Mouse (Mus musculus): ENCODE results near the gene Mrpl58. TPM values are rescaled to one million over a fixed set of nuclear protein-coding genes. Genes with fewer than 3 reads are reported as not detected.

Mrpl58 gene
- polyA plus RNA-seq, 1 experiment from 2014 or later: 203 TPM

GRCm38 (mm10) chr11:115419531-115420237 lies 16.1 kb downstream of the Mrpl58 start, which contains the start of the genes Atp5h and Kctd2:
Gene Atp5h (minus strand): TSS chr11:115419962.
Gene Kctd2 (plus strand): TSS chr11:115420128.
- peaks cover 17% of the 10 kb centered on the region for H3K36me3 ChIP-seq (ENCODE audit: control insufficient read depth, insufficient read depth, low read length)
- H3K9ac ChIP-seq (ENCODE audit: low read length): peak within 1 kb of the TSS; percentile 96
- under 1% methylated on average over 55 of the region's 56 CpGs for WGBS
- peak; percentile 99 for ATAC-seq (ENCODE audit: low read depth)
- peak within 1 kb of the TSS; percentile 89 for H3K4me2 ChIP-seq (ENCODE audit: low read depth, low read length)
- peaks cover 18% of the 10 kb centered on the region for H3K4me1 ChIP-seq (replicated peaks; ENCODE audit: control insufficient read depth, insufficient read depth, low read length)
- H3K27ac ChIP-seq (ENCODE audit: low read length): peak within 1 kb of the TSS; percentile 82
- H3K4me3 ChIP-seq (ENCODE audit: low read length): peak within 1 kb of the TSS; percentile 88
- H3K27me3 ChIP-seq (ENCODE audit: control insufficient read depth, insufficient read depth, low read depth, low read length): no peaks in the 10 kb centered on the region
- no peaks in the 10 kb centered on the region for H3K9me3 ChIP-seq (ENCODE audit: control insufficient read depth, low read length)

GRCm38 (mm10) chr11:115420336-115421190 lies 17.0 kb downstream of the Mrpl58 start:
- peak overlapping the region; percentile 96 for H3K9ac ChIP-seq (ENCODE audit: low read length)
- H3K9me3 ChIP-seq (ENCODE audit: control insufficient read depth, low read length): no peaks in the 10 kb centered on the region
- peak overlapping the region; percentile 82 for H3K27ac ChIP-seq (ENCODE audit: low read length)
- H3K4me1 ChIP-seq (replicated peaks; ENCODE audit: control insufficient read depth, insufficient read depth, low read length): peaks cover 18% of the 10 kb centered on the region
- peak; percentile 75 for ATAC-seq (ENCODE audit: low read depth)
- H3K36me3 ChIP-seq (ENCODE audit: control insufficient read depth, insufficient read depth, low read length): peaks cover 16% of the 10 kb centered on the region
- H3K27me3 ChIP-seq (ENCODE audit: control insufficient read depth, insufficient read depth, low read depth, low read length): no peaks in the 10 kb centered on the region
- H3K4me3 ChIP-seq (ENCODE audit: low read length): peak overlapping the region; percentile 88
- H3K4me2 ChIP-seq (ENCODE audit: low read depth, low read length): peak overlapping the region; percentile 89
- WGBS: 1% methylated on average over 44 of the region's 45 CpGs

DNA sequence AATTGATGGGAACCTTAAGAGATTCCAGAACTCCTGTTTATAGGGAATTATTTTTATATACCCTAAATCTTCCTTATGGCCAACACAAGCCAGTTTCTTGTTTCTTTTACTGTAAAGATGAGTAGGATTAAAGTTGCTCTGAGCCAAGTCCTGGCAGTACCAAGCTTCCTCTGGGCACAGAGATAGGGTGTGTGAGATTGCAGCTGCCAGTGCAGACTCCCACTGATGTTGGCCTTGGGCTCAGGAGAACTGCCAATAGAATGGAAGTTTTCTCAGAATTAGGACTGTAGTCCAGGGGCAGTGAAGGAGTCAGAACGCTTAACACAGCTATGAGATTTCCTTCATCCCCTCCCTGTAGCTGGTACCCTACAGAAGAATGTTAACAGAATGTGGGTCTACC lies 17.8 kb downstream of the Mrpl58 start:
- H3K4me3 ChIP-seq (ENCODE audit: low read length): peak overlapping the region; percentile 88; the same call in 1 of the 2 replicates
- H3K9me3 ChIP-seq (ENCODE audit: control insufficient read depth, low read length): no peaks in the 10 kb centered on the region
- peaks cover 14% of the 10 kb centered on the region; the same call in 1 of the 2 replicates for H3K36me3 ChIP-seq (ENCODE audit: control insufficient read depth, insufficient read depth, low read length)
- no peaks in the 10 kb centered on the region for H3K27me3 ChIP-seq (ENCODE audit: control insufficient read depth, insufficient read depth, low read depth, low read length)
- 52% methylated on average over 1 of the region's 1 CpGs for WGBS
- H3K27ac ChIP-seq (ENCODE audit: low read length): no peak overlapping the region
- peak overlapping the region; percentile 96 for H3K9ac ChIP-seq (ENCODE audit: low read length)
- H3K4me1 ChIP-seq (replicated peaks; ENCODE audit: control insufficient read depth, insufficient read depth, low read length): peaks cover 18% of the 10 kb centered on the region
- peak overlapping the region; percentile 89 for H3K4me2 ChIP-seq (ENCODE audit: low read depth, low read length)
- ATAC-seq (ENCODE audit: low read depth): no peak

DNA sequence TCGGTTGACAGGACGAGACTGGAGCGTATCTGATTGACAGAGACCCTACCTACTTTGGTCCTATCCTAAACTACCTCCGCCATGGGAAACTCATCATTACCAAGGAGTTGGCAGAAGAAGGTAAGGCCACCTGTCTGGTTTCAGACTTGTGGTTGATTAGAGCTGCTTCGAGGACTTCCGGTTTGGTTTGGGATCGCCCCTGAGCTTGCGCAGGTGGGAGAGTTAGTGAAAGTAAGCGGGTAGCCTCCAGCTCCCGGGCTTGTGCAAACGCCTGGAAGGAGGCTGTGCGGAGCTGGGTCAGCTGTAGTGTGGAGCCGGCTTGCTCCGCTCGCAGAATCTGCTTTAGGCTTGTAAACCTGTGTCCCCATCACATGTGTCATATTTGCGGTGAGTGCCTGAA lies 18.4 kb downstream of the Mrpl58 start:
- no peak overlapping the region for H3K4me3 ChIP-seq (ENCODE audit: low read length)
- no peaks in the 10 kb centered on the region for H3K9me3 ChIP-seq (ENCODE audit: control insufficient read depth, low read length)
- peaks cover 18% of the 10 kb centered on the region for H3K4me1 ChIP-seq (replicated peaks; ENCODE audit: control insufficient read depth, insufficient read depth, low read length)
- H3K4me2 ChIP-seq (ENCODE audit: low read depth, low read length): no peak overlapping the region
- peak overlapping the region; percentile 8; the same call in 1 of the 2 replicates for H3K9ac ChIP-seq (ENCODE audit: low read length)
- ATAC-seq (ENCODE audit: low read depth): no peak
- peaks cover 9% of the 10 kb centered on the region for H3K36me3 ChIP-seq (ENCODE audit: control insufficient read depth, insufficient read depth, low read length)
- H3K27me3 ChIP-seq (ENCODE audit: control insufficient read depth, insufficient read depth, low read depth, low read length): no peaks in the 10 kb centered on the region
- WGBS: 88% methylated on average over 16 of the region's 16 CpGs
- H3K27ac ChIP-seq (ENCODE audit: low read length): no peak overlapping the region

GRCm38 (mm10) chr11:115423091-115423490 lies 19.5 kb downstream of the Mrpl58 start:
- Histone ChIP-seq H3K27ac (ENCODE audit: low read length) (no peak overlapping the region), H3K4me2 (ENCODE audit: low read depth, low read length) (no peak overlapping the region), H3K36me3 (ENCODE audit: control insufficient read depth, insufficient read depth, low read length) (peaks cover 9% of the 10 kb centered on the region), H3K4me1 (replicated peaks; ENCODE audit: control insufficient read depth, insufficient read depth, low read length) (peaks cover 18% of the 10 kb centered on the region), H3K9me3 (ENCODE audit: control insufficient read depth, low read length) (no peaks in the 10 kb centered on the region), H3K27me3 (ENCODE audit: control insufficient read depth, insufficient read depth, low read depth, low read length) (no peaks in the 10 kb centered on the region), H3K9ac (ENCODE audit: low read length) (no peak overlapping the region), H3K4me3 (ENCODE audit: low read length) (no peak overlapping the region)
- no peak for ATAC-seq (ENCODE audit: low read depth)
- WGBS: 77% methylated on average over 3 of the region's 3 CpGs

DNA sequence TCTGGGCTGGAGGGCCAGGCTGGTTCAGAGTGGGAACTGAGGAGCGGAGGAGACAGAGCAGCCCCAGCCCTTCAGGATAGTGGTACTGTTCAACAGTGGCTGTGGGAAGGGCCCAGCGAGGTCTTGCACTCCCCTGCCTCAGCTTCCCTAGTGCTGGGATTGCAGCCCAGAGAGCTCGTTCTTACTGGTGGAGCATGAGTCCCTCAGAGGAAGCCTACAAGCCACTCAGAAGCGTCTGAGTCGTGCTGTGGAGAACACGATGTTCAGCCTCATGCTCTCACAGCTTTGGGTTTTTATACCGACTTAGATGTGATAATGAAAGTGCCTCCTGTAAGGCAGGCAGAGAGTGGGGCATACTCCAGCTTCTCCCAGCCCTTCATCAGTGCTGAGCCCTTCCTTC lies 21.1 kb downstream of the Mrpl58 start:
- WGBS: 86% methylated on average over 7 of the region's 7 CpGs
- no peak overlapping the region for H3K4me3 ChIP-seq (ENCODE audit: low read length)
- ATAC-seq (ENCODE audit: low read depth): no peak
- H3K4me1 ChIP-seq (replicated peaks; ENCODE audit: control insufficient read depth, insufficient read depth, low read length): peaks cover 11% of the 10 kb centered on the region
- no peaks in the 10 kb centered on the region for H3K27me3 ChIP-seq (ENCODE audit: control insufficient read depth, insufficient read depth, low read depth, low read length)
- H3K36me3 ChIP-seq (ENCODE audit: control insufficient read depth, insufficient read depth, low read length): peaks cover 9% of the 10 kb centered on the region
- H3K4me2 ChIP-seq (ENCODE audit: low read depth, low read length): no peak overlapping the region
- no peak overlapping the region for H3K27ac ChIP-seq (ENCODE audit: low read length)
- no peak overlapping the region for H3K9ac ChIP-seq (ENCODE audit: low read length)
- H3K9me3 ChIP-seq (ENCODE audit: control insufficient read depth, low read length): no peaks in the 10 kb centered on the region

- H3K4me2 ChIP-seq (ENCODE audit: low read depth, low read length): no peak overlapping the region
- peaks cover 17% of the 10 kb centered on the region for H3K36me3 ChIP-seq (ENCODE audit: control insufficient read depth, insufficient read depth, low read length)
- no peak overlapping the region for H3K9ac ChIP-seq (ENCODE audit: low read length)
- H3K27ac ChIP-seq (ENCODE audit: low read length): no peak overlapping the region
- H3K4me3 ChIP-seq (ENCODE audit: low read length): no peak overlapping the region
- WGBS: 88% methylated on average over 6 of the region's 6 CpGs
- H3K9me3 ChIP-seq (ENCODE audit: control insufficient read depth, low read length): no peaks in the 10 kb centered on the region
- ATAC-seq (ENCODE audit: low read depth): no peak
- no peaks in the 10 kb centered on the region for H3K27me3 ChIP-seq (ENCODE audit: control insufficient read depth, insufficient read depth, low read depth, low read length)
- H3K4me1 ChIP-seq (replicated peaks; ENCODE audit: control insufficient read depth, insufficient read depth, low read length): peaks cover 11% of the 10 kb centered on the region
Observed at GRCm38 (mm10) chr11:115425671-115426070, 22.1 kb downstream of the Mrpl58 start.

- H3K27me3 ChIP-seq (ENCODE audit: control insufficient read depth, insufficient read depth, low read depth, low read length): no peaks in the 10 kb centered on the region
- peak overlapping the region; percentile 10; the same call in 1 of the 2 replicates for H3K4me2 ChIP-seq (ENCODE audit: low read depth, low read length)
- H3K9me3 ChIP-seq (ENCODE audit: control insufficient read depth, low read length): no peaks in the 10 kb centered on the region
- peak overlapping the region; percentile 31; the same call in 1 of the 2 replicates for H3K9ac ChIP-seq (ENCODE audit: low read length)
- H3K27ac ChIP-seq (ENCODE audit: low read length): peak overlapping the region; percentile 67
- H3K4me3 ChIP-seq (ENCODE audit: low read length): 0 out of 2 replicates have a peak overlapping the region, but pooled peaks have one; percentile 9
- H3K36me3 ChIP-seq (ENCODE audit: control insufficient read depth, insufficient read depth, low read length): peaks cover 27% of the 10 kb centered on the region
- ATAC-seq (ENCODE audit: low read depth): peak; percentile 76
- peaks cover 2% of the 10 kb centered on the region; the same call in 1 of the 2 replicates for H3K4me1 ChIP-seq (replicated peaks; ENCODE audit: control insufficient read depth, insufficient read depth, low read length)
- 37% methylated on average over 20 of the region's 20 CpGs for WGBS
Observed at GRCm38 (mm10) chr11:115427482-115428331, 24.2 kb downstream of the Mrpl58 start.

Measured in lung, embryonic 16.5 days (tissue).